Mouse (Mus musculus) cerebellum, postnatal 14 days (tissue): ENCODE results near the gene Vmn2r94.

Experiments used
- DNase-seq, 2 experiments: peaks; one replicate each; pipeline ENCODE4 v3.0.0; 2021; ENCODE audit warnings: mixed read lengths in 2 of 2

Vmn2r94 gene

DNA sequence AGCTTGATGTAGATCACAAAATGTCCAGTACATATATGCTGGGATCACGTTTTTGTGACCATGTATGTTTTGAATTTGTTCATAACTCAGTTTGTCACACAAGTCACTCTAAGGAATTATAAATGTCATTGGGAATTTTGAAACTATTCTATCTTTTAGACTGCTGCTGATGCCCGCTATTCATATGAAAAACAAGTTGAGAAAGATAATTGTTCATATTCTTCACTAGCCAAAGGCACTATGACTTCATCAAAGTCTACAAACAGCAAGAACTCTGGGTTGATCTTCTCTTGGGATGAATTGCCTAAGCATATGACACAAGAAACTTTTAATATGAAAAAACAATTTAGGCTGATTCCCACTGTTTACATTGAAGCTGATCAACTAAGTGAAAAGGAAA is at the start of gene Vmn2r94:
Vmn2r94 (minus strand) TSS at position 101 of the 400 bp plus-strand sequence.
- no peak for DNase-seq

DNA sequence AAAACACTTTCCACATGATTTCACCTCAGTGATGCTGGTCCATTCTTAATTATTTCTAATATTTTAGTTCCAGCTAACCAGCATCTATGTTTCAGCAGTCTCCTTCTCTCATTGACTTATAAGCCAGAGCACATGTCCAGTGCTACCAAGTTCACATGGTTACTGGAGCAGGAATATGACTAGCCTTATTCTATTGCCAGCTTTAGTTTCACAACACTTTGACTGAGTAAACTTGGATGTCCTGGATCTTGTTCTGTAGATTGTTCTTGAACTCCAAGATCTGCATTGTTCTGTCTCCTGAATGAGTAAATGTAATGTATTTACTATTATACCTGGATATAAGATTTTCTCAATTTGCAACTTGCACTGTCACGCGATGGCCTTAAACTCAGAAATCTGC is 45.5 kb upstream of the Vmn2r94 start:
- DNase-seq = no peak

DNA sequence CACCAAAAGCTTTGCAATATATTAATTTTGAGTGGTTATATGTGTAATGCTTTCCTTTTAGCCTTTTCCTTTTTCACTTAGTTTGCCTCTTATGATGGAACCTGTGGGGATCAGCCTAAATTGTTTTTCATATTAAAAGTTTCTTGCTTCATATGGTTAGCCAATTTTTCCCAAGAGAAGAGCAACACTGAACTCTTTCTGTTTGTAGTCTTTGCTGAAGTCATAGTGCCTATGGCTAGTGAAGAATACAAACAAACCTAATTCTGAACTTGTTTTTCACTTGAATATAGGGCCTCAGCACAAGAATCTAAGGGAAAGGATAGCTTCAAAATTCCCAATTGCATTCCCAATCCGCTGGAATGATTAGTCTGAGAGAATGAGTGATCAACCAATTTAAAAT is 20.2 kb upstream of the Vmn2r94 start, which contains the start of gene Vmn2r93:
Vmn2r93 (plus strand) TSS at position 301 of the 400 bp plus-strand sequence.
- no peak for DNase-seq

DNA sequence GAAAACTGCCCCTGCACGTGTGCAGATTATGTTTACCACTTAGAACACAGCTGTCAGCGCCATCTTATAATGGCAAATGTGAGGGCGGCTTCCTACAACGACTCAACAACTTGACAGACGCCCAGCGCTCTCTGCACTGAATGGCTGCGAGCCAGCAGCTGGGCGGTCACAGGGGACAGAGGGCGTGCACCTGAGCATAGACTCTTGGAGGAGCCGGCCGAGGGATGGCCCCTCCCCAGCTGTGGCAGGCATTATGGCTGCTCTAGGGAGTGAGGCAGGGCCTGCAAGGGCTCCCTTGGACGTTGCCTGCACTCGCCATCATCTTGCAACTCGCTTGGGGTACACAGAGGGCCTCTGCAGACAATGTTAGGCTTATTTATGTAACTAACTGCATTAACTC is 40.6 kb downstream of the Vmn2r94 start:
- DNase-seq = no peak

DNA sequence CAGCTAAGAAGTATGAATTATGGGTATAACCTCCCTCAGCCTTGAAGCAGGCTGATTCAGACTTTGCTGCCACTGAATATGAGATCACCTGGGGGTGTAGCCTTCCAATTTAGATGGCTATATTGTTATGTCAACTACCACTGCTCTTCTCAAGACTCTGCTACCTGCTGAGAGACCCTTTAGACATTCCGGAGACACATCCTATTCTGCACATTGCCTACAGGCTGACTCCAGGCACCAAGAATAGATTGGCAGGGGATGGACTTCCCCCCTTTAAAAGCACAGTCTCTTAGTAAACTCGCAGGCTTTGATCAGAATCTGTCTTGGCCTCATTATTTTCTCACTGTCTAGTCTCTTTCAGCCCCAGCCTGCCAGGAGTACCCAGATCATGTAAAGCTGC is 45.6 kb downstream of the Vmn2r94 start:
- DNase-seq = no peak

DNA sequence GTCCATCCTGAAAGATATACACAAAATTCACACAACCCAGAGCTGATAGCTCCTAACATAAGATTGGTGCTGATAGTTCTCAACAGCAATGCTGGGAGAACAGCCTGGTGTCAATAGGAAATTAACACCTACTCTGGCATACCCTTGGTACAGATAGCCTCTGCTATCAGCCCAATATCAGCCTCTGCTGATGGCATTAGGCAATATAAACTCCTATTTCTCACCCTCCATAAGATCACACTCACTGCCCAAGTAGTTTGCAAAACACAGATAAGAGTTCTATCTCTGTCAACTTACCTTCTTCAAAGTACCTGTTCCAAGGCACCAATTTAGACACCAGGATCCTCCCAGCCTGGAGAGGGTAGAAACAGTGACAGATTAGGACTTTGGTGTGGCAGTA is 56.3 kb downstream of the Vmn2r94 start:
- no peak for DNase-seq
